Mouse (Mus musculus): ENCODE measurements around the gene Afap1.

GRCm38 (mm10) chr5:35974265-35974664 lies 81.1 kb downstream of the Afap1 start:
- TF ChIP-seq CTCF (conservative IDR thresholded peaks at IDR 0.05; ENCODE audit: low read length) (no peak), POU5F1 (IDR thresholded peaks at IDR 0.05; ENCODE audit: borderline replicate concordance, low read length) (no peak)

All from E14TG2a.4 (cell line).